Mouse (Mus musculus): Measurements from ENCODE around the gene Zc2hc1c.

The Zc2hc1c gene

GRCm38 (mm10) chr12:85339243-85339729, 50.9 kb downstream of the Zc2hc1c start, which contains the start of gene Nek9:
Gene Nek9, minus strand, starts transcription at chr12:85339362.
- peak; percentile 91 to 94 for DNase-seq (ENCODE audit: low spot score in 2 of 2)

- DNase-seq (ENCODE audit: low spot score in 2 of 2), result peak in 1 of 2 experiments; percentile 42
Observed at GRCm38 (mm10) chr12:85339947-85340346, 51.6 kb downstream of the Zc2hc1c start.

GRCm38 (mm10) chr12:85341131-85341530, 52.7 kb downstream of the Zc2hc1c start:
- DNase-seq (ENCODE audit: low spot score in 2 of 2), result no peak

- no peak for DNase-seq (ENCODE audit: low spot score in 2 of 2)
Observed at GRCm38 (mm10) chr12:85342310-85342709, 53.9 kb downstream of the Zc2hc1c start.

GRCm38 (mm10) chr12:85344252-85344651, 55.9 kb downstream of the Zc2hc1c start:
- no peak for DNase-seq (ENCODE audit: low spot score in 2 of 2)

GRCm38 (mm10) chr12:85345559-85345958, 57.2 kb downstream of the Zc2hc1c start:
- no peak for DNase-seq (ENCODE audit: low spot score in 2 of 2)

- peak in 1 of 2 experiments; percentile 44 for DNase-seq (ENCODE audit: low spot score in 2 of 2)
Observed at GRCm38 (mm10) chr12:85346374-85346773, 58.0 kb downstream of the Zc2hc1c start.

- no peak for DNase-seq (ENCODE audit: low spot score in 2 of 2)
Observed at GRCm38 (mm10) chr12:85347196-85347595, 58.8 kb downstream of the Zc2hc1c start.

GRCm38 (mm10) chr12:85348338-85348737, 59.9 kb downstream of the Zc2hc1c start:
- DNase-seq (ENCODE audit: low spot score in 2 of 2), result no peak
